Mouse (Mus musculus) lung, postnatal 0 days (tissue): ENCODE measurements at regions not wholly inside any gene's neighbourhood (a gene's known extent, or its start where the extent isn't known, plus 50 kb on each side); places are given as distances from the start of the nearest gene placed in this dataset.

Source experiments
- CTCF ChIP-seq: IDR thresholded peaks from 2 replicates; pipeline ENCODE4 v1.5.1; 2016; ENCODE audit warnings: antibody characterized with exemption, mild to moderate bottlenecking
- EP300 ChIP-seq: IDR thresholded peaks from 2 replicates; pipeline ENCODE4 v1.6.1; 2016; ENCODE audit warnings: antibody characterized with exemption, mild to moderate bottlenecking, control low read depth

DNA sequence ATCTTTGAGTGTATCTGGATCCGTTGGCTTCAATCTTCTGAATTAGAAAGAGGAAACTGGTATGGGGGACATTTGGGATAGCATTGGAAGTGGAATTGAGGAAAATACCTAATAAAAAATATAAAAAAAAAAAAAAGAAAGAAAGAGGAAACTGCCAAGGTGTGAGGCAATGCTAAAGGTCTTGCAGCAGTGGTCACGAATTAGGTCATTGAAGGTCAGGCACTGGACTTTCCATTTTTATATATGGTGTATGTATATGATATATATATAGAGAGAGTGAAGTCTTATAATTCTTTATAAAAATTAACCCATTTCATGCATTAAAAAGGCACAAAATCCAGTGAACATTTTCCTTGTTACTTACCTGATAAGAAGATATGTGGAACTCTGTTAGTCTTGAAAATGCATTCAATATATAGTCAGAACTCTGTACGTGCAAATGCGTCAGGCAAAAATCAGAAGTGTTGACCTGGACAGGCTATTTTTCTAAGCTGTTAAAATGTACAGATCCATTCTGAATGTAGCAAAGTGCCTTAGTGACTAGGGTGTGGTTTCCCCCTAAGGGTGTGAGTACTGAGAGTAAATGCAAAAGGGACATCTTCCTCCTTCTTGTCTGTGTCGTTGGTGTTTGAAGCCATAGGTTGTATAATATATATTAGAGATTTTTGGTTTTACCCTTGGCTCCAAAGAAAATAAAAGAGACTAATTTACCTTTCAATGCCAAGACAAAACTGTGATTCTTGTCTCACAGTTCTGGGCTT is 181.0 kb downstream of the Ube2e3 start:
- TF ChIP-seq EP300 (no peak), CTCF (no peak)
